Mouse (Mus musculus): Measurements from ENCODE around the gene Wipf2. TPM values are rescaled to one million over a fixed set of nuclear protein-coding genes. Genes with fewer than 3 reads are reported as not detected.
A peak's percentile ranks its signal among the peaks of the same experiment; 100 is the strongest.

Wipf2 gene
- polyA plus RNA-seq, 1 experiment: 36.5 TPM

- no peak for TF ChIP-seq POLR2A (IDR thresholded peaks at IDR 0.05; ENCODE audit: extremely low read depth, insufficient read depth, low read length)
- no peak for TF ChIP-seq CTCF (IDR thresholded peaks at IDR 0.05; ENCODE audit: extremely low read depth, insufficient read depth, low read length)
- no peak overlapping the region for H3K27ac ChIP-seq (ENCODE audit: insufficient read depth, low read length)
- no peak overlapping the region for H3K4me3 ChIP-seq (ENCODE audit: insufficient read depth, low read length)
- peaks cover 9% of the 10 kb centered on the region; the same call in 1 of the 2 replicates for H3K4me1 ChIP-seq (ENCODE audit: control insufficient read depth, insufficient read depth, low read length)
Measured at GRCm38 (mm10) chr11:98934367-98934766, 70.9 kb downstream of the Wipf2 start.

- Histone ChIP-seq H3K4me3 (ENCODE audit: insufficient read depth, low read length) (no peak overlapping the region), H3K27ac (ENCODE audit: insufficient read depth, low read length) (no peak overlapping the region), H3K4me1 (ENCODE audit: control insufficient read depth, insufficient read depth, low read length) (peaks cover 9% of the 10 kb centered on the region; the same call in 1 of the 2 replicates)
- TF ChIP-seq POLR2A (IDR thresholded peaks at IDR 0.05; ENCODE audit: extremely low read depth, insufficient read depth, low read length) (no peak), CTCF (IDR thresholded peaks at IDR 0.05; ENCODE audit: extremely low read depth, insufficient read depth, low read length) (no peak)
Measured at GRCm38 (mm10) chr11:98935123-98935522, 71.7 kb downstream of the Wipf2 start.

- Histone ChIP-seq H3K27ac (ENCODE audit: insufficient read depth, low read length) (0 out of 2 replicates have a peak overlapping the region, but pooled peaks have one; percentile 1), H3K4me3 (ENCODE audit: insufficient read depth, low read length) (no peak overlapping the region), H3K4me1 (ENCODE audit: control insufficient read depth, insufficient read depth, low read length) (peaks cover 7% of the 10 kb centered on the region; the same call in 1 of the 2 replicates)
- TF ChIP-seq POLR2A (IDR thresholded peaks at IDR 0.05; ENCODE audit: extremely low read depth, insufficient read depth, low read length) (no peak), CTCF (IDR thresholded peaks at IDR 0.05; ENCODE audit: extremely low read depth, insufficient read depth, low read length) (no peak)
Measured at GRCm38 (mm10) chr11:98936170-98936569, 72.7 kb downstream of the Wipf2 start.

- Histone ChIP-seq H3K27ac (ENCODE audit: insufficient read depth, low read length) (peak overlapping the region; percentile 32; the same call in 1 of the 2 replicates), H3K4me1 (ENCODE audit: control insufficient read depth, insufficient read depth, low read length) (peaks cover 7% of the 10 kb centered on the region; the same call in 1 of the 2 replicates), H3K4me3 (ENCODE audit: insufficient read depth, low read length) (peak overlapping the region; percentile 36)
- TF ChIP-seq CTCF (IDR thresholded peaks at IDR 0.05; ENCODE audit: extremely low read depth, insufficient read depth, low read length) (no peak), POLR2A (IDR thresholded peaks at IDR 0.05; ENCODE audit: extremely low read depth, insufficient read depth, low read length) (no peak)
Measured at GRCm38 (mm10) chr11:98936606-98937409, 73.4 kb downstream of the Wipf2 start.

- Histone ChIP-seq H3K4me1 (ENCODE audit: control insufficient read depth, insufficient read depth, low read length) (peaks cover 8% of the 10 kb centered on the region), H3K4me3 (ENCODE audit: insufficient read depth, low read length) (peak overlapping the region; percentile 36), H3K27ac (ENCODE audit: insufficient read depth, low read length) (peak overlapping the region; percentile 32; the same call in 1 of the 2 replicates)
- peak; percentile 24; the same call in 1 of the 2 replicates for TF ChIP-seq POLR2A (IDR thresholded peaks at IDR 0.05; ENCODE audit: extremely low read depth, insufficient read depth, low read length)
- TF ChIP-seq CTCF (IDR thresholded peaks at IDR 0.05; ENCODE audit: extremely low read depth, insufficient read depth, low read length): no peak
Measured at GRCm38 (mm10) chr11:98937410-98937913, 74.0 kb downstream of the Wipf2 start.

- Histone ChIP-seq H3K4me1 (ENCODE audit: control insufficient read depth, insufficient read depth, low read length) (peaks cover 10% of the 10 kb centered on the region), H3K27ac (ENCODE audit: insufficient read depth, low read length) (no peak overlapping the region), H3K4me3 (ENCODE audit: insufficient read depth, low read length) (peak overlapping the region; percentile 36)
- TF ChIP-seq POLR2A (IDR thresholded peaks at IDR 0.05; ENCODE audit: extremely low read depth, insufficient read depth, low read length) (no peak), CTCF (IDR thresholded peaks at IDR 0.05; ENCODE audit: extremely low read depth, insufficient read depth, low read length) (no peak)
Measured at GRCm38 (mm10) chr11:98937914-98938694, 74.7 kb downstream of the Wipf2 start.

GRCm38 (mm10) chr11:98938701-98939083 lies 75.3 kb downstream of the Wipf2 start:
- no peak overlapping the region for H3K27ac ChIP-seq (ENCODE audit: insufficient read depth, low read length)
- TF ChIP-seq CTCF (IDR thresholded peaks at IDR 0.05; ENCODE audit: extremely low read depth, insufficient read depth, low read length) (no peak), POLR2A (IDR thresholded peaks at IDR 0.05; ENCODE audit: extremely low read depth, insufficient read depth, low read length) (no peak)
- H3K4me1 ChIP-seq (ENCODE audit: control insufficient read depth, insufficient read depth, low read length): peaks cover 10% of the 10 kb centered on the region
- peak overlapping the region; percentile 36; the same call in 1 of the 2 replicates for H3K4me3 ChIP-seq (ENCODE audit: insufficient read depth, low read length)

GRCm38 (mm10) chr11:98939084-98939952 lies 75.9 kb downstream of the Wipf2 start:
- H3K27ac ChIP-seq (ENCODE audit: insufficient read depth, low read length): no peak overlapping the region
- H3K4me3 ChIP-seq (ENCODE audit: insufficient read depth, low read length): no peak overlapping the region
- H3K4me1 ChIP-seq (ENCODE audit: control insufficient read depth, insufficient read depth, low read length): peaks cover 10% of the 10 kb centered on the region
- TF ChIP-seq POLR2A (IDR thresholded peaks at IDR 0.05; ENCODE audit: extremely low read depth, insufficient read depth, low read length): no peak
- no peak for TF ChIP-seq CTCF (IDR thresholded peaks at IDR 0.05; ENCODE audit: extremely low read depth, insufficient read depth, low read length)
